Mouse (Mus musculus): ENCODE data around the gene Tmtc4. TPM values are rescaled to one million over a fixed set of nuclear protein-coding genes. Genes with fewer than 3 reads are reported as not detected.

Gene Tmtc4
- total RNA-seq, 4 experiments from 2014 or later, result 7.6 to 12.6 (median 9.5) TPM

DNA sequence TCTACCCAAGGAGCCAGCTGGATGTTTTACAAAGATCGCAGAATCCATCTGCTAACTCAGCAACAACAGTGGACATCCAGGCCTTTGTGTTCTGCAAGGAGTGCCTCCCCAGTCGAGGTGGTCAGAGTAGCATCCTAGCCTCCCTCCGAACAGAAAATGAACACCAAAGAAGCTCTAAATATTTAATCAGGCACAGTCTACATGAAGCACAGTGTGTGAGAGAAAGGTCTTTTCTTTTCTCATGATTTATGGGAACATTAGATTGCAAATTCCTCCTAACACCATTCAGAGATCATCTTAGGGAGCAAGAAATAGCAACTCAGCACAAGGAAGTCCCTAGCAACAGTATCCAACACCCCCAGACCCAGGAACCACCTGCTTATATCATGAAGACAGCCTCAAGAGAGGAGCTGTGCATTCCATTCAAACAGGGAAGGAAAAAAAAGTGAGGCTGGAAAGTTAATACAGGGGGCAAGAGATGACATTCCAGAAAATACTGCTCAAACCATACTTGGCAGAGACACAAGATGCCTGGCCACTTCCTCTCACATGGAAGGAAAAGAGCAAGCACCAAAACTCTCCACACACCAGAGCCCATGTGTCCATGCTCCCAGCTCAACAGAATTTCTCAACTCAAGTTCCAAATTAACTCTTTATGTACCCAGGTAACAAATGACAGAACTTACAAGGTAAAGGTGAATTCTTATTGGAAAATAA is 8.8 kb downstream of the Tmtc4 start:
- DNase-seq (ENCODE audit: low spot score), result no peak

DNA sequence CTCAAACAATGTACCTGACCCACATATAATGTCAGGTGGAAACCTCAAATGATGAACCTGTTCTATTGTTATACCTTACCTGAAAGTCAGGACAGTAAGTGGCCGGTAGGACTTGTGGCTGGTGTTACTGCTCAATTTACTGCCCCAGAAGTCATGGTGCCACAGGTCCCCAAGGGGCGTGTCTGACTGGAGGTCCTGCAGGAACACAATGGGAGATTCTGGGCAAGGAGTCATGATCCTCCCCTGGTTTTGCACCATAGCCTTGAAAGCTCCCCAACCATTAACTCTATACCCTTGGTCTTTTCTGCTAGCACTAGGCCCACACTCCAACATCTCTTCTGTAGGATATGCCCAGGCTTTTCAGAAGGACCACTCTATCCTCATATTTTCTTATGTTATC is 10.7 kb downstream of the Tmtc4 start:
- no peak for DNase-seq (ENCODE audit: low spot score)

GRCm38 (mm10) chr14:122968049-122968448 is 15.8 kb downstream of the Tmtc4 start:
- no peak for DNase-seq (ENCODE audit: low spot score)

- no peak for DNase-seq (ENCODE audit: low spot score)
Observed at GRCm38 (mm10) chr14:122957941-122958340, 25.9 kb downstream of the Tmtc4 start.

DNA sequence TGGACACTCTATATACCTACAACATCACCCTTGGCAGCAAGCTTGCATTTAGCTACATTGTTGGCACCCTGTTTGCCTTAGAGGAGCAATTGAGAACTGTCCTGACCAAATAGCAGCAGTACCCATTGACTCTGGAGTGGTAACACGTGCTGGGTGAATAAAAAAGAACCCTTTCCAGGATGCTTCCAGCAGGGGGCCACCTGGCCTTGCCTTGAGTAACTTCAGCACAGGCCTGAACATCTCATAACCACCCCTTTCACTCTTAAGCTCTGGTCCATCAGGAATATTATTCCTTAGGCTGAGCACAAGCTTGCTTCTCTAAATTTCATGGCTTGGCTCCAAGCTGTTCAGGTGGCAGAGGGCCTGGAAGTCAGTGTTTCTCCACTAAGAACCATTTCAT is 30.5 kb downstream of the Tmtc4 start:
- peak; percentile 6 for DNase-seq (ENCODE audit: low spot score)

DNA sequence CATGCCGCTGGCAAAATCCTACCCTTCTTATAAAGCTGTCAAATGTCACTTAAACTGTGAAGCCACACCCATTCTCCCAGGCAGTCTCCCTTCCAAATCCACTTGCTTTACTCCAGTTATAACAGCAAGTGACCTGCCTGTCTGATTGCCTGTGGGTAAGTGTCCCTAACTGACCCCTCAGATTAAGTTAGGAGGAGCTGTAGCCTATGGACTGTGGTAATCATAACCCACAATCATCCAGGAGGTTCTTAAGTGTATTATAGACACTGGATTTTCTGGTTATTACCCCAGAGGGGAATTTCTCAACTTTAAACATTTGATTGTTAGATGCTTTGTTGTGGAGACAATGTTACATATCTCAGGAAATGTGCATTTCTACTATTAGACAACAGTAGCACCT is 31.3 kb downstream of the Tmtc4 start:
- DNase-seq (ENCODE audit: low spot score), result no peak

GRCm38 (mm10) chr14:122951676-122952445 is 32.0 kb downstream of the Tmtc4 start:
- no peak for DNase-seq (ENCODE audit: low spot score)

DNA sequence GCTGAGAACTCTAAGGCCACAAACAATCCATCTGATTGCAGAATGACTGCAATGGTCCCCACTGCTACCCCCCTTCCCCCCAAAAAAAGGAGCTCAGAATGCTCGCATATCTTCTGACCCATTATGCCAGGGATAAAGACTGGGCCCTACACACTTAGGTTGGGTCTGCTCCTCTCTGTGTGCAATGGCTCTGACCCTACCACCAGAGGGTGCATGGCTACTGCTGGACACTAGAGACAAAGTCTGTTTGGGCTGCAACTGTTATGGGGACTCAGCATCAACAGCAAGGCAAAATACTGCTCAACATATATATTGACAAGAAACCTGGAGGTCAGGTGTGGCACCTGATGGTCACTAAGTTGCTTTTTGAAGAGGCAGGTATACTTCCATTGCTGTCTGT is 32.9 kb downstream of the Tmtc4 start:
- DNase-seq (ENCODE audit: low spot score), result no peak

DNA sequence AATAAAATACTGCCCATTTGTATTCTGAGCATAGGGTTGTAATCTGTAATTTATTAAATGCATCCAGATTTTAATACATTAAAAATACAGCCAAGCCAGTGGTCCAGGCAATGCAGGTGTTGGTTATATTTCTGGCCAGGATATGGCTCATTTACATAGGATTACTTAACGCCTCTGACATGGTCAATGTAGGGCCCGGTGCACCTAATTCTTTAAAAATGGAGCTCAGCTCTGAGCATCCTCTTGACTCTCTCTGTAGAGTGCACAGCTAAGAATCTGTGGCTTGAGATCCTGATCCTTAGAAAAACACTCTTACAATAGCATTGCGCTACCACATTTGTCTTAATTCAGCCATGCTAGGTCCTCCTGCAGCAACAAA is 40.4 kb downstream of the Tmtc4 start:
- DNase-seq (ENCODE audit: low spot score), result no peak

- DNase-seq (ENCODE audit: low spot score), result no peak
Observed at GRCm38 (mm10) chr14:122942757-122943474, 40.9 kb downstream of the Tmtc4 start.

DNA sequence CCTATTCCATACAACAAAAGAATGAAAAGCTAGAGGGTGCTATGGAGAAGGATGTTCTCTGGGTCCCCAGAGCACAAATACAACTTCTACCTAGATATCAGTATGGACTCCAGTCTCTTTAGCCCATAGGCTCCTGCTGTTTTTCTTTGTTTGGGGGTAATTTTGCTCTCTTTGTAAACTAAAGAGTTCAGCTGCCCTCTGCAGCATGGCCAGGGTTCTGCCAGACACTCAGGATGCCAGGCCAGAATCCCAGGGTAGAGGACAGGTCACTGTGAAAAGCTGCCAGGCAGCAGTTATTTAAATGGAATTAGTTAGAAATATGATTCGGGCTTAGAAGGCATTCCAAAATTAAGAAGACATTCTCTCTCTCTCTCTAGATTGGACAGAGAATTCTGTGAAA is 47.4 kb downstream of the Tmtc4 start:
- DNase-seq (ENCODE audit: low spot score), result no peak

DNA sequence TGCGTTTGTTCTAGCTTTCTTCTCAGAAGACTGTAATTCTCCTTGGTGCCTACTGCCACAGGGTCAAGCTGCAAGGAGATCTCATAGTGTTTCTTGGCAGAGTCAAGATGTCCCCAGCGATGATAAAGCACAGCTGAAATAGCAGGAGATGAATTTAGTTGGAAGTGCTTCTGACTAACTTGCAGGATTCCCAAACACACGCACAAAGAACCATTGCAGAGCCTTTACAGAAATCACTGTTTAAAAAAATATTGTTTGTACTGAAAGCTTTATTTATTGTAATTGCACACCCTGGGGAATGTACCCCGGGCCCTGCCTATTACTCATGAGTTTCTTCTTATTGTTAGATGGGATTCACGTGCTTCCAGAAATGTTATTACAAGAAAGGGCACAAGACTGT is 63.8 kb downstream of the Tmtc4 start:
- DNase-seq (ENCODE audit: low spot score), result peak; percentile 3

DNA sequence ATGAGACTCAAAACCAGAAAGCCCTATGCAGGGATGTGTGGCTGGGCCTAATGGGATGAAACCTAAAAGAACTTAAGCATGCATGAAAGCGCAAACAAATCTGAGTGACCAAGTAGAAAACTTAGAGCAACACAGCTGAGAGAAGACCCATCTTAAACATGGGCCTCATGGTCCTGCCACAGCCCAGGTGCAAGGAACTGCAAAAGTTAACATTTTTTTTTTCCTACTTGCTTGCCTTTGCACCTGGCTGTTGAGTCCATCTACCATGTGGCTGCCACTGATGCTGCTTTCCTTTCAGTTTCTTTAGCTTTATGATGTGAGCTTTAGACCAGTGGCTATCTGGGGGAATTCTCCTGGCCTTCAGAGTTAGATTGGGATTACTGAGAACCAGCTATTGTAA is 66.2 kb downstream of the Tmtc4 start:
- DNase-seq (ENCODE audit: low spot score), result no peak

- no peak for DNase-seq (ENCODE audit: low spot score)
Observed at GRCm38 (mm10) chr14:122913657-122914056, 70.2 kb downstream of the Tmtc4 start, which contains the start of gene Ggact. TSS of gene Ggact (minus strand) at chr14:122913757.

GRCm38 (mm10) chr14:122912812-122913498 is 70.9 kb downstream of the Tmtc4 start:
- peak; percentile 37 for DNase-seq (ENCODE audit: low spot score)

DNA sequence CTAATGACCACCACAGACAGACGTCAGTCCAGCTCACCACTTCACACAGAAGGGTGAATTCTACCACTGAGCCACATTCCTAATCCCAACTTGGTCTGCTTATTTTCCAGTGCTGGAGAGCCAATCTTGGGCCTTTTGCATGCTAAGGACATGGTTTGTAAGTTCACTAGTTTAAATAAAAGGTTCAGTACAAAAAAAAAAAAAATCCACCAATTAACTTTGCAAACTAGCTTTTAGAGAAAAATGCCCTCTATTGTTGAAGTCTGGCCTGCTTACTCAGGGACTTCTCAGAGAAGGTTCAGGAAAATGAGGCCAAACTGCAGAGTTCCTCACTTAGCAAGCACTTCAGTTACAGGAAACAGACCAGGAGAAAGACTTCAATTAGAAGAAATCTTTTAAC is 71.7 kb downstream of the Tmtc4 start:
- no peak for DNase-seq (ENCODE audit: low spot score)

DNA sequence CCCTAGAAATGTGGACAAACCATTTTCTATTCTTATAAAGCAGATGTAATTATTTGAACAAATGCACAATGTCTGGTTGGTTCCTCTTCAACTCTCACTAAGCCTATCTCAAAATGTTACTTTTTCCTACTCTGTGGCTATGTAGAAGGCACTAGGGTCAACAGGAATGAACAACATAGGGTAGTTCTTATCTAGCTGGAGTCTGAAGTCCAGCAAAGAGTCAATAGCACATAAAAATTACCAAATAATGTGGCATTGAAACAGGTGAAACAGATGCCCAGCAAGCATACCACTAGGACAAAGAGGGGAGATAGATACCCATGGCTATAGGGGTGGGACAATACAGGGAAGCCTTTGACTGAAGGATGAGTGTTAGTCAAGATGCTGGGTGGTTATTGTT is 72.6 kb downstream of the Tmtc4 start:
- no peak for DNase-seq (ENCODE audit: low spot score)

DNA sequence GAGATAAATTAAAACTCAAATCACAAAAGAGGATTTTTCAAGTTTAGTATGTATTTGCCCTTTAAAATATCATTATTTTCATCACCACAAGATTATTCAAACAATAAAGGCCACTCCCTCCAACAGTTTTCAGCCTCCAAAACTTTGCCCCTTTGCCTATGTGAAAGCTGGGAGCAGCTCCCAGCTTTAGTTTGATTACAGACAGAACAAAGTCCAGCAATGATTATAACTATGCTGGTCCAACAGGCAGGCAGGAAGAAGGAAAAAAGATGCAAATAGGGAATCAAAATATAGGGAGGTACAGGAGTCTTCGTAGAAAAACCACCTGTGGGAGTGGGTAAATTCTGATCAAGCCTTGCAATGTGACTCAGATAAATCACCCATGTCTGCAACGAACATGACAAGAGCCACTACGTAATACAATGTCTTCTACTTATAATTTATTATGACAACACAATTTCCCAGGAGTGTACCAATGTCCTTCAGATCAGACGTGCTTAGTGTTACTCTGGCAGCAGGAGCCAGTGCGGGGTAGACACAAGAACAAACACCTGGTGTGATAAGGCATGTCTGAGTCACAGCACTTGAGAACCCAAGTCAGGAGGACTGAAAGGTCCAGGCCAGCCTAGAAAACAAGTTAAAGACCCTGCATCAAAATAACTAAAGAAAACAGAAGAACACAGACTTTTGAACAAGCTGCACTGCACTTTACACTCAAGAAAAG is 74.3 kb downstream of the Tmtc4 start:
- DNase-seq (ENCODE audit: low spot score), result no peak

GRCm38 (mm10) chr14:122908075-122908474 is 75.8 kb downstream of the Tmtc4 start:
- no peak for DNase-seq (ENCODE audit: low spot score)

DNA sequence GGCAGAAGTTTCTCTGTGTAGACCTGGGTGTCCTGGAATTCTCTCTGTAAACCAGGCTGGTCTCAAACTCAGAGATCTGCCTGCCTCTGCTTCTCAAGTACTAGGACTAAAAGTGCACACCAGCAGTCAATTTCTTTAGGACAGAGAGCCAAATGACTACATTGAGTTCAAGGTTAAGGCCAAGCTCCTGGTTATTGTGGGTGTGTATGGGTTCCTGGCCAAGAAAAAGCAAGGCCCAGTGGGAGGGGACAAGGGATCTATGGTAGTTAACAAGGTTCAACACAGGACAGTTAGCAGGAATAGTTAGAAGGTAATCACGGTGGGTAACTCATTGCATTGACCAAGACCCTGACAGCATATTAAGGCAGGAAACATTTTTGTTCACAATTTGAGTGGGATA is 78.8 kb downstream of the Tmtc4 start:
- no peak for DNase-seq (ENCODE audit: low spot score)

- DNase-seq (ENCODE audit: low spot score), result no peak
Observed at GRCm38 (mm10) chr14:122903923-122904351, 79.9 kb downstream of the Tmtc4 start.
